Mouse (Mus musculus): ENCODE data around the gene March6. TPM values are rescaled to one million over a fixed set of nuclear protein-coding genes. Genes with fewer than 3 reads are reported as not detected.

Gene March6
- polyA plus RNA-seq, 1 experiment from 2014 or later: 38.9 TPM

DNA sequence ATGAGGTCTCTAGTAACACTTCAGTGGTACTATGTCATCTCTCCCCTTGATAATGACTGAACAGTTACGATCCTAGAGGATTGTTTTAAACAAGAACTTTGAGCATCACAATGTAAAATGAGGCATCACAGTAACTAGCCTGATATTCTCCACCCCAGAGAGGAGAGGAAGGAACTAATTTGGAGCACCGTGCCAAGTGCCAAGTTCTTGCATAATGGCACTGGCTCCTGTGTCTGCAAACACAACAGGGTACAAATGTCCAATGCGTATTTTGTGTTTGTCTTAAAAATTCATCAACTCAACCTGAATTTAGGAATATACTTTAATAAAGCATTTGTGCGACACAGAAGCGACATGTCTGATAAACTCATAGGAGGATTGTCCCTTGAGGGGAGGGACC lies 74.5 kb downstream of the March6 start:
- Histone ChIP-seq H3K9me3 (no peaks in the 10 kb centered on the region), H3K36me3 (replicated peaks) (peaks cover 54% of the 10 kb centered on the region), H3K4me3 (no peak overlapping the region), H3K4me1 (peaks cover 16% of the 10 kb centered on the region), H3K27ac (replicated peaks) (no peak overlapping the region), H3K27me3 (replicated peaks; ENCODE audit: low read depth, poor library complexity, severe bottlenecking) (no peaks in the 10 kb centered on the region)
- no peak for DNase-seq (ENCODE audit: low spot score)
- 96% methylated on average over 5 of the region's 5 CpGs for WGBS

DNA sequence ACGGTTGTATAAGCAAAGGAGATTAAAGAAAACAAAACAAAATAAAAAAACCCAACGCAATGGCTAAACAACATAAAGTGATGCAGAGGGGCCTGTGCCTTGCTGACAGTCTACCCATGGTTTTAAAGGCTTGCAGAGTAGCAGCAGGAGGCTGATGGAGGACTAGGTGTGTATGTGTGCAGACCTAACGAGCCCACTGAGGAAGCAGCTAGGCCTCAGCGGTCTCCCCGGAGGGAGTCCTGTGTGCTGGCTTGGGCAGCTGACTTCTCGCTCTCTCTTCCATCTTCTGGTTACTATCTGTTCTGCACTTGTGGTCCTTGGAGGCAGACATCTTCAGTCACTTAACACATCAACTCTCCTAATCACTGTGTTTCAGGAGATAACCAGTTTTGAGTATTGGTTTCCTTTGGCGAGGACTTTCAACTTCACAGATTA lies 76.0 kb downstream of the March6 start:
- no peak for DNase-seq (ENCODE audit: low spot score)
- WGBS: 79% methylated on average over 7 of the region's 7 CpGs
- peaks cover 21% of the 10 kb centered on the region for H3K4me1 ChIP-seq
- no peak overlapping the region for H3K4me3 ChIP-seq
- no peaks in the 10 kb centered on the region for H3K9me3 ChIP-seq
- peaks cover 39% of the 10 kb centered on the region for H3K36me3 ChIP-seq (replicated peaks)
- H3K27me3 ChIP-seq (replicated peaks; ENCODE audit: low read depth, poor library complexity, severe bottlenecking): no peaks in the 10 kb centered on the region
- no peak overlapping the region for H3K27ac ChIP-seq (replicated peaks)

GRCm38 (mm10) chr15:31454096-31454860 lies 76.6 kb downstream of the March6 start:
- Histone ChIP-seq H3K9me3 (no peaks in the 10 kb centered on the region), H3K27me3 (replicated peaks; ENCODE audit: low read depth, poor library complexity, severe bottlenecking) (no peaks in the 10 kb centered on the region), H3K4me1 (peaks cover 21% of the 10 kb centered on the region), H3K4me3 (peak overlapping the region; percentile 71), H3K27ac (replicated peaks) (peak overlapping the region; percentile 89), H3K36me3 (replicated peaks) (peaks cover 33% of the 10 kb centered on the region)
- 55% methylated on average over 10 of the region's 10 CpGs for WGBS
- DNase-seq (ENCODE audit: low spot score): no peak

GRCm38 (mm10) chr15:31453098-31453916 lies 77.5 kb downstream of the March6 start, which contains the start of gene Ropn1l:
TSS of gene Ropn1l (minus strand) at chr15:31453737.
- H3K36me3 ChIP-seq (replicated peaks): peaks cover 23% of the 10 kb centered on the region
- peaks cover 21% of the 10 kb centered on the region for H3K4me1 ChIP-seq
- peak within 1 kb of the TSS; percentile 89 for H3K27ac ChIP-seq (replicated peaks)
- under 1% methylated on average over 57 of the region's 57 CpGs for WGBS
- peak; percentile 96 for DNase-seq (ENCODE audit: low spot score)
- no peaks in the 10 kb centered on the region for H3K27me3 ChIP-seq (replicated peaks; ENCODE audit: low read depth, poor library complexity, severe bottlenecking)
- H3K9me3 ChIP-seq: no peaks in the 10 kb centered on the region
- peak within 1 kb of the TSS; percentile 71 for H3K4me3 ChIP-seq

GRCm38 (mm10) chr15:31452336-31453097 lies 78.3 kb downstream of the March6 start:
- WGBS: 57% methylated on average over 18 of the region's 18 CpGs
- peak overlapping the region; percentile 71 for H3K4me3 ChIP-seq
- no peaks in the 10 kb centered on the region for H3K27me3 ChIP-seq (replicated peaks; ENCODE audit: low read depth, poor library complexity, severe bottlenecking)
- peaks cover 15% of the 10 kb centered on the region for H3K36me3 ChIP-seq (replicated peaks)
- peaks cover 21% of the 10 kb centered on the region for H3K4me1 ChIP-seq
- peak overlapping the region; percentile 89 for H3K27ac ChIP-seq (replicated peaks)
- no peaks in the 10 kb centered on the region for H3K9me3 ChIP-seq
- DNase-seq (ENCODE audit: low spot score): no peak

- Histone ChIP-seq H3K27me3 (replicated peaks; ENCODE audit: low read depth, poor library complexity, severe bottlenecking) (no peaks in the 10 kb centered on the region), H3K9me3 (no peaks in the 10 kb centered on the region), H3K4me3 (no peak overlapping the region), H3K27ac (replicated peaks) (no peak overlapping the region), H3K4me1 (peaks cover 25% of the 10 kb centered on the region), H3K36me3 (replicated peaks) (0 out of 2 replicates have a peak, but pooled peaks cover 1% of the 10 kb centered on the region)
- 11% methylated on average over 2 of the region's 2 CpGs for WGBS
- DNase-seq (ENCODE audit: low spot score): no peak
These were observed 81.1 kb downstream of the March6 start for GRCm38 (mm10) chr15:31449772-31450171.

GRCm38 (mm10) chr15:31447121-31447520 lies 83.7 kb downstream of the March6 start:
- Histone ChIP-seq H3K27me3 (replicated peaks; ENCODE audit: low read depth, poor library complexity, severe bottlenecking) (no peaks in the 10 kb centered on the region), H3K4me3 (no peak overlapping the region), H3K4me1 (peaks cover 11% of the 10 kb centered on the region), H3K36me3 (replicated peaks) (no peaks in the 10 kb centered on the region), H3K27ac (replicated peaks) (no peak overlapping the region), H3K9me3 (no peaks in the 10 kb centered on the region)
- DNase-seq (ENCODE audit: low spot score): peak; percentile 32
- 57% methylated on average over 7 of the region's 7 CpGs for WGBS

DNA sequence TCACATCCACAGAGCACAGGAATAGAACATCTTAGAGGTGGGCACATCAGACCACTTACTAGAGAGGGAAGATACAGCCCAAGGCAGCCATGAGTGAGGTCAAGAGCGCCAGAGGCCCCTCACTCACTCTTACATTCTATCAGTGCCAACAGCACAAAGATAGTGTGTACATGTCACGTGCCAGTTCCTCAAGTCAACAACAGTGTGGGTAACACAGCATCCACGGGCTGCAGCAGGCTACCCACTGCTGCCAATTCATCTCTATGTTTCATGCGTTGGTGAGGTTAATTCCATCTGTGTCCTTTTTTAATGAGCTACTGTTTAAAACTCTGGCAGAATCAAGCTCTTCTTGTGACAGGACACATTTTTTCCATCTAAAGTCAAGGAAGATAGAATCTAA lies 88.2 kb downstream of the March6 start:
- Histone ChIP-seq H3K9me3 (no peaks in the 10 kb centered on the region), H3K4me1 (0 out of 2 replicates have a peak, but pooled peaks cover 3% of the 10 kb centered on the region), H3K27me3 (replicated peaks; ENCODE audit: low read depth, poor library complexity, severe bottlenecking) (no peaks in the 10 kb centered on the region), H3K4me3 (no peak overlapping the region), H3K27ac (replicated peaks) (no peak overlapping the region), H3K36me3 (replicated peaks) (no peaks in the 10 kb centered on the region)
- 87% methylated on average over 4 of the region's 4 CpGs for WGBS
- DNase-seq (ENCODE audit: low spot score): no peak

- DNase-seq (ENCODE audit: low spot score): no peak
- H3K9me3 ChIP-seq: no peaks in the 10 kb centered on the region
- 83% methylated on average over 6 of the region's 6 CpGs for WGBS
These were observed 88.9 kb downstream of the March6 start for GRCm38 (mm10) chr15:31441996-31442395.

GRCm38 (mm10) chr15:31436811-31437210 lies 94.0 kb downstream of the March6 start:
- no peaks in the 10 kb centered on the region for H3K27me3 ChIP-seq (replicated peaks; ENCODE audit: low read depth, poor library complexity, severe bottlenecking)
- H3K27ac ChIP-seq (replicated peaks): no peak overlapping the region
- no peaks in the 10 kb centered on the region for H3K36me3 ChIP-seq (replicated peaks)
- no peak for DNase-seq (ENCODE audit: low spot score)
- WGBS: 82% methylated on average over 2 of the region's 2 CpGs
- no peaks in the 10 kb centered on the region for H3K4me1 ChIP-seq
- no peak overlapping the region for H3K4me3 ChIP-seq
- no peaks in the 10 kb centered on the region for H3K9me3 ChIP-seq

More at GRCm38 (mm10) chr15:31441996-31442395, 88.9 kb downstream of the March6 start:
- 0 out of 2 replicates have a peak, but pooled peaks cover 1% of the 10 kb centered on the region for H3K4me1 ChIP-seq
- H3K27me3 ChIP-seq (replicated peaks; ENCODE audit: low read depth, poor library complexity, severe bottlenecking): no peaks in the 10 kb centered on the region
- H3K36me3 ChIP-seq (replicated peaks): no peaks in the 10 kb centered on the region
- no peak overlapping the region for H3K4me3 ChIP-seq
- H3K27ac ChIP-seq (replicated peaks): no peak overlapping the region

GRCm38 (mm10) chr15:31436083-31436482 lies 94.8 kb downstream of the March6 start:
- 49% methylated on average over 1 of the region's 1 CpGs for WGBS
- Histone ChIP-seq H3K36me3 (replicated peaks) (no peaks in the 10 kb centered on the region), H3K9me3 (no peaks in the 10 kb centered on the region)

DNA sequence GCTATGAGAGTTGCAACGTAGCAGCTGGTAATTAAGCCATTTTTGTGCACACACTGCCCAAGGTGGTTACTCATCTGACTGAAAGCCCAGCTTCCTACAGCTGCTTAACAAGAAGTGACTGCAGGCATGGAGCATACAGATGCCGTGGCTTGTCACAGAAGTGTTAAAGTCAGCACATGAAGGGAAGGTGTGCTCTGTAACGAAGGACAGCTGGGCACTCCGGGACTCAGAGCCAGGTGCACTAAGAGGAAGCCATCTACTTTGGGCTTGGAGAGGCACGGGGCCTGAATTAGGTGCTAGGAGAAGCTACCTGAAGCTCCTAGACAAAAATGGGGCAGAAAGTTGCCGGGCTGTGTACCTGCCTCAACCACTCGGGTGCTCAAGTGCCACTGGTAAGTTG lies 97.1 kb downstream of the March6 start:
- no peak for DNase-seq (ENCODE audit: low spot score)
- Histone ChIP-seq H3K4me1 (peaks cover 9% of the 10 kb centered on the region; the same call in 1 of the 2 replicates), H3K4me3 (no peak overlapping the region), H3K27ac (replicated peaks) (no peak overlapping the region), H3K36me3 (replicated peaks) (no peaks in the 10 kb centered on the region), H3K27me3 (replicated peaks; ENCODE audit: low read depth, poor library complexity, severe bottlenecking) (no peaks in the 10 kb centered on the region), H3K9me3 (no peaks in the 10 kb centered on the region)
- WGBS: 80% methylated on average over 7 of the region's 7 CpGs

More at GRCm38 (mm10) chr15:31436083-31436482, 94.8 kb downstream of the March6 start:
- H3K4me1 ChIP-seq: no peaks in the 10 kb centered on the region
- no peak for DNase-seq (ENCODE audit: low spot score)
- no peak overlapping the region for H3K4me3 ChIP-seq
- H3K27ac ChIP-seq (replicated peaks): no peak overlapping the region
- no peaks in the 10 kb centered on the region for H3K27me3 ChIP-seq (replicated peaks; ENCODE audit: low read depth, poor library complexity, severe bottlenecking)

All from embryonic facial prominence, embryonic 10.5 days (tissue).